Mouse (Mus musculus) adrenal gland, postnatal 4 days (tissue): Measurements from ENCODE around the gene Bcl2. TPM values are rescaled to one million over a fixed set of nuclear protein-coding genes. Genes with fewer than 3 reads are reported as not detected.
"Not testable (repeated sequence)": the region's sequence is repeated elsewhere in the genome, so short reads cannot be mapped to it uniquely, and the experiment has no call there.

Source experiments
- DNase-seq, 2 experiments: peaks; one replicate each; pipeline ENCODE4 v3.0.0; 2021 to 2022; ENCODE audit warnings: low spot score in 2 of 2, mixed read lengths in 2 of 2
- long read RNA-seq, 2 experiments: library from polyadenylated mRNA; stranded (forward); transcript quantifications; one replicate each; pipeline ENCODE4 v2.0.0; 2021
- total RNA-seq, 2 experiments: library from RNA; stranded (reverse); gene quantifications; 2 replicates each; pipeline ENCODE4 v1.2.3; 2021

Gene Bcl2
- total RNA-seq, result 10 to 100 TPM in 1 of 2 experiments, 1 to 10 TPM in 1; 9.1 to 13.3 TPM
- long read RNA-seq, experiment 1, full-length matches to known transcripts, result 3 of 5 reads
- long read RNA-seq, experiment 1, partial matches to known transcripts, result 1 of 5 reads
- long read RNA-seq, experiment 1, other reads (novel, unspliced or antisense), result 1 of 5 reads
- long read RNA-seq, experiment 2, full-length matches to known transcripts, result 16 of 19 reads
- long read RNA-seq, experiment 2, partial matches to known transcripts, result 0 of 19 reads
- long read RNA-seq, experiment 2, other reads (novel, unspliced or antisense), result 3 of 19 reads

- peak; percentile 49 to 54 for DNase-seq
Observed at GRCm38 (mm10) chr1:106713621-106714529, at the start of gene Bcl2. Gene Bcl2, minus strand, starts transcription at chr1:106714274.

- no peak for DNase-seq
Observed at GRCm38 (mm10) chr1:106760750-106761149, 46.7 kb upstream of the Bcl2 start.

GRCm38 (mm10) chr1:106759572-106760435 lies 45.7 kb upstream of the Bcl2 start, which contains the start of gene Kdsr:
Gene Kdsr, minus strand, starts transcription at chr1:106759727.
- peak; percentile 90 to 91 for DNase-seq

- DNase-seq, result no peak
Observed at GRCm38 (mm10) chr1:106758734-106759571, 44.9 kb upstream of the Bcl2 start.

GRCm38 (mm10) chr1:106756633-106757032 lies 42.6 kb upstream of the Bcl2 start:
- DNase-seq, result no peak

- no peak for DNase-seq
Observed at GRCm38 (mm10) chr1:106752013-106752412, 37.9 kb upstream of the Bcl2 start.

- no peak for DNase-seq
Observed at GRCm38 (mm10) chr1:106750656-106751055, 36.6 kb upstream of the Bcl2 start.

GRCm38 (mm10) chr1:106748555-106749315 lies 34.7 kb upstream of the Bcl2 start:
- no peak for DNase-seq

- DNase-seq, result no peak
Observed at GRCm38 (mm10) chr1:106742980-106743379, 28.9 kb upstream of the Bcl2 start.

- DNase-seq, result no peak
Observed at GRCm38 (mm10) chr1:106740735-106741134, 26.7 kb upstream of the Bcl2 start.

GRCm38 (mm10) chr1:106739810-106740209 lies 25.7 kb upstream of the Bcl2 start:
- no peak for DNase-seq

- no peak for DNase-seq
Observed at GRCm38 (mm10) chr1:106738092-106738491, 24.0 kb upstream of the Bcl2 start.

GRCm38 (mm10) chr1:106736211-106736610 lies 22.1 kb upstream of the Bcl2 start:
- DNase-seq, result no peak

GRCm38 (mm10) chr1:106735586-106735985 lies 21.5 kb upstream of the Bcl2 start:
- DNase-seq, result no peak

GRCm38 (mm10) chr1:106722061-106722460 lies 8.0 kb upstream of the Bcl2 start:
- DNase-seq, result no peak

- DNase-seq, result not testable (repeated sequence)
Observed at GRCm38 (mm10) chr1:106717736-106718135, 3.7 kb upstream of the Bcl2 start.

GRCm38 (mm10) chr1:106717071-106717601 lies 3.1 kb upstream of the Bcl2 start:
- peak; percentile 34 for DNase-seq

- no peak for DNase-seq
Observed at GRCm38 (mm10) chr1:106716141-106716540, 2.1 kb upstream of the Bcl2 start.
